Mouse (Mus musculus) urinary bladder, postnatal 14 days (tissue): ENCODE data around the gene Tmem110.

Experiments
- DNase-seq: peaks from one replicate; pipeline ENCODE4 v3.0.0; 2021; ENCODE audit warnings: low spot score

The Tmem110 gene

DNA sequence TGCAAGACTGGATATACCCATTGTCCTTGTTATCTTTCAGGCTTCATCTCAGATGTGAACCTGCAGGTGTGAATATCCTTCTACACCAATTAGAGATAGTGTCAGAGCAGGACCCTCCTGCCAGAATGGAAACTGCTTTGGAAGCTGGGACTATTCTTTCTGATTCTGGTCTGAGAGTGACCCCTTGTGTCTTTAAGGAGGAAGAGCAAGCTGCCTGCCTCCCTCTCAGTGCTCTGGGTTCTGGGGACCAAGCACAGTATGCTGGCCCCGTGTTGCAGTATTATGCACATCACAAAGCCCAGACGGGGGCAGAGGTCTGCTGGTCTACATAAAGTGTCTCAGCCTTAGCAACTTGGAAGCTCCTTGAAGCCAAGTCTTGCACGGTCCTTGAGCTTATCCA lies 39.9 kb downstream of the Tmem110 start:
- no peak for DNase-seq

DNA sequence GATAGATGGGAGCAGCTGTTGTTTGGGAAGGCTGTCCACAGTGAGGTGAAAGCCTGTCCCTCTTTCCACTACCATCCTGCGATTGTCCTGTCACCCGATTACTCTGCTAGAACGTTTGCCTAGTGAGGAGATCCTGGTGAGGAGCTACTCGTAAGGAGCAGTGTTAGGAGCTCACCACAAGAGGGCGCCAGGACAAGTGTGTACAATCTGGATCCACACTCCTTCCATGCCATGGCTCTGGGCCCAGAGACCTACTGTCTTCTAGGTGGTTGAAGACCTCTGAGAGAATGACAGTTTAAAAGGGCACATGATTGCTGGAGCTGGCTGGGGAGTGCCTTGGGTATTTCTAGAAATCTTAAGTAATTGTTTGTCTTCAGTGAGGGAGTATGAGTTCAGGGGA lies 41.7 kb downstream of the Tmem110 start:
- peak; percentile 84 for DNase-seq

DNA sequence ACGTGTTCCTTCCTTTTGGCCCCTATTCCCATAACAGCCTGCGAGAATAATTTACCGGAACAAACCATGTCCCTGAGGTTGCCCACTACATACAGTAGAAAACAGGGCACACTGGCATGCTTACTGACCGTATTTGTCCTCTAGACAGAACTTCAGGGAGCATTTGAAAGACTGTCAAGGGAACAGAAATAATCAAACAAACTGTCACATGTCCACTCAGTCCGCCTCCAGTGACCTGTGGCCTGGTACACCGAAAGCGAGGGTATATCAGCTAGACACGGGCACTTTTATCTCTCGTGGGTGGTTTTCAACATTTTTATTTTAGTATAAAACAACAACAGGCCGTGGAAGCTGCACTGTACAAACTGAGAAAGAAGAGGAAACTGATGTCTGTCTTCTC lies 43.4 kb downstream of the Tmem110 start:
- DNase-seq, result no peak

DNA sequence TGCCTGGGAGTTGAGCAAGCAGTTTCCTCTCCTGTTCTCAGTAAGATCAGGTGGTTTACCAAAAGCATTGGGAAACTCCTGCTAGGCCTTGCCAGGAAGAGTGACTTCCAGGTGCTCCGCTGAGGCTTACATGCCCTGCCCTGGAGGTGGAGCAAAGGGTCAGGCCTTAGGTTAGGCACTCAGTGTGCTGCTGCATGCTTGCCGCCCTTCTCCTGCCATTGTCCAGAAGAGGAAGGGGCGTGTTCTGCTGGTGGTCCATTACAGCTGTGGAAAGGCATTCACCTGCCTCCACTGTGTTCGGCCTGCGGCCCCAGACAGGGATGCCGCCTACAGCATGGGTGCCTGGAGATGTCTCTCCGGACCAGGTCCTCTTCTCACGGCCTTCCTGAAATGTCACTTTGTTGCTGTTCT lies 44.0 kb downstream of the Tmem110 start:
- no peak for DNase-seq

DNA sequence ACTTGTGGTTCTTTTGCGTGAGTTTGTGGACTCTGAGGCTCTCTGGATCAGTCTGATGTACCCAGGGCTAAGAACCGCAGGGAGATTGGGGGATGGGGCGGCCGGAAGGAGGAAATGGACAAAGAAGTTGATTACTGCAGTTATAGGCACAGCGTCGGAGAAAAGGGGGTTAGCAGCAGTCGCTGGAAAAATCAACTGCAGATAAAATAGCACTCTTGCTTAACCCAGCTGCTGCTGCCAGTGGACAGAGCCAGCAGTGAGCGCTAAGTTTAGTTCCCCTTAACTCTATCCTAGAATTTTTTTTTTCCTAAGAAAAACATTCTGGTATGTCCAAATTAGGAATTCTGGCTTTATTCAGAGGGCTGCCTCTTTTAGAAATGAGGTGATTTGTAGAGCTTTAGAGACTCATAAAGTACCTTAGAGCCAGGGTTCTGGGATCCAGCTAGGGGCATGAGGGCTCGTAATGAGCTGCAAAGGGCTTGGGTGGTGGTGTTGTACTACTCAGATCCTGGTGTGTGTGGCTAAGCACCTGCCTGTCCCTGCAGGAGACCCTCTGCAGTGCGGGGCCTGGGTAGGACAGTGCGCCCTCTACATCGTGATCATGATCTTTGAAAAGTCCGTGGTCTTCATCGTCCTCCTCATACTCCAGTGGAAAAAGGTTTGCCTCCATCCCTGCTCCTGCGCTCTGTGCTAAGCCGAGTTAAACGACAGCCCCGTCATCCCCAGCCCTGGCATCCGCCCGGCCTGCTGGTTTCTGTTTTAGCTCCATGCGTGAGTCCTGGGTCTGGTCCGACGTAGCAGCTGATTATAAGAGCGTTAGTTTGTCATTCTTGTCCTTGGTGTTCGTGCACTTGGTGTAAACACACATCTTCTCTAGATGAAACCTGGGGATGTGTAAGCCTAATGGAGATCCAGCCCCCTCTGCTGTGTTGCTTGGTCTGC lies 45.1 kb downstream of the Tmem110 start:
- DNase-seq, result no peak

DNA sequence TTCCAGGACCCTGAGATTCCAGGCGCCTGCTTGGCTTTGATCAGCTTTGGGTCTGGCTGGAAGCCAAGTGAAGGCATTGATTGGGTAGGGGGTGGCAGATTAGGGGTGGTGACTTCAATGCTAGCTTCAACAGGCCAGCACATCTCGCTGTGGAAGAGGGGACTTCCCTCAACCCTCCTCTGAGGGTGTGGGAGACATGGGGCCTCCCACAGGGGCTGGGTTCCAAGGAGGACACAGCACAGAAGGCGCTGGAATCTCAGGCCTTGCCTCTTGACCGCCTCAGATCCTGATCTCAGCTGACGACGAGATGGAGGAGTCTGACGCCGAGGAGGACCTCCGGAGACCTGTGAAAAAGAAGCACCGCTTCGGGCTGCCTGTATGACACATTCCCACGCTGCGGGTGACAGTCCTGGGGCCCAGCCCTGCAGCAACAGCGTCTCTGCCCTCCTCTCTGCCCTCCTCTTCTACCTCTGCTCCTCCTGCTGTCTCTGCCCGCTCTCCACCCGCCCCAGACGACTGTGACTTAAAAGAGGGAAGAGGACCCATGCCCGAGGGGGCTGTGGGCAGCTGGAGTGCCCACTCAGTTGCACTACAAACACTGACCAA lies 48.8 kb downstream of the Tmem110 start:
- no peak for DNase-seq

DNA sequence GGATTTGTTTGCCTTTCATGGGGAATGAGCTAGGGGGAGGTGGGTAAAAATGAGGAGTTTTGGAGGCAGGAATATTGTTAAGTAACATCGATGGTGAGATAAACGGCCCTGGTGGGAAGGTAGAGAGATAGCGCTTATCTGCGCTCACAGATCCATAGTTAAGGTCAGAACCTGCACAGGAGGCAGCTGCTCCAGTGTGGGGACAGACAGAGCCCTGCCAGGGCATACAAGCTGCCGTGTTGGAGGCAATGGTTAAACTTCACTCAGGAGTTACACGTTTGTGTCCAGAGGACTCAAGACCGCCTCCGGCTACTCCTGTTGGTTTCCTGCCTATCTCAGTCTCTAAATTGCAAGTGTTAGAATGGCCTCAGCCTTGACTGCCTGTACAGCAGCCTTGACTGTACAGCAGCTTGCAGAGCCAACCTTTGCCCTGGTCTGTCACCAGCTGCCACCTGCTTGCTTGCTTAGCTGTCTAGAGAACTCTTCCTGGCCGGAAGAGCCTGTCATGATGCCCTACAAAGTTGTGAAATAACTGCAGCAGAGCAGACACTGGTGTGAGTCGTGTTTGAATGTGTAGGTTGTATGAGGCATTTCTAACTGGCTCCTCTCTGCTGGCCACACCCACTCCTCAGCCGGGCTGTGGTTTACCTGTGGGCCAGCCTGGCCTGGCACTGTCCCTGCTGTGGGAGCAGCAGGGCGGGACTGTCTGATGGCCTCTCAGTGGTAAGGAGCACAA lies 49.9 kb downstream of the Tmem110 start:
- no peak for DNase-seq

DNA sequence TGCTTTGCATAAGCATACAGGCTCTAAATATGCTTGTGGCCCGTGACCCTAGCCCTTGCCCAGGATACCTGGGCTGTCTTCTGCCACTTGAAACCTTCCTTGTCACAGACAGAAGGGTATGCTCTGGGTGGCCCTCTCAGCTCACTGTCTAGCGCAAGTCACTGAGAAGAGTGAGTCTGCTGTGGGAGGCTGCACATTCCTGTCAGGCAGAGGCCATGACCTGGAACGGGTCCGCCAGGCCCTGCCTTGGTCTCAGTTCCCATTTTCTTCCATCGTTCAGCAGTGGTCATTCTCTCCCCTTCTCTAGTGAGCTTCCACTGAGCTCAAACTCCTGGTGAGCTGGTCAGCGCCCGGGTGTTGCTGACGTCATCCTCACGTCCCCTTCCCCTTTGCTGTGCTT lies 50.6 kb downstream of the Tmem110 start:
- no peak for DNase-seq

DNA sequence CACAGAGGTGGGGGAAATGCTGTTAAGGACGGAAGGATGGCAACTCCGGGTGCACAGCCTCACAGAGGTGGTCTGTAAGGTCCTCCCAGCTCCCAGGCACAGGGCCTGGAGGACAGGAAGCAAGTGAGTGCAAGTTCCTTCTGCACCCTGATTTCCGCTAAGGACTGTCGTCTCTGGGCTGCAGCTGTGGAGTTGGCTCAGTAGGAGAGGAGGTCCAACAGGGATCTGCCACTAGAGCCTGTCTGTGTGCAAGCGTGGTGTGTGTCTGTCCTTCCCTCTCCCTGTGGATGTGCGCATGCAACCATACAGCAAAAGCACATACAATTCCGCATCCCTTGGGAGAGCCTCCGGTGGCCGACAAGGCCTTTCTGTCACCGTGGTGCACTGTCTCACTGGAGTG lies 51.1 kb downstream of the Tmem110 start:
- no peak for DNase-seq

DNA sequence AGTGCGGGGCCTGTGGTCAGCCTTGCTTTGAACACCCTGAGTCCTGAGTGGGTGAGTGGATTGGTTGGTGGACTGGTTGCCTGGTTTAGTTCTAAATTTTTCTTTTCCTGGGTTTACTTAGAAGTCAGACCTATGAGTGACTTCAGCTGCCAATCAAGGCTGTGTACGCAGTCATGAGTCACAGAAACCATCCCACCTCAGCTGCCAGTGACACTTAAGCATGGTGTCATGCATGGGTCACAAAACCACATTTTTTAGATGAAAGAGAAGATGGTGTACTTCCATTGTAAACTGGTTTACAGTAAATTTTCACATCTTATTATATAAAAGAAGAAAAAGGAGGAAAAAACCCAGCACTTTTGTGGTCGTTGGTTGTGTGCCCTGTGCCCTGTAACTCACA lies 52.4 kb downstream of the Tmem110 start:
- no peak for DNase-seq

DNA sequence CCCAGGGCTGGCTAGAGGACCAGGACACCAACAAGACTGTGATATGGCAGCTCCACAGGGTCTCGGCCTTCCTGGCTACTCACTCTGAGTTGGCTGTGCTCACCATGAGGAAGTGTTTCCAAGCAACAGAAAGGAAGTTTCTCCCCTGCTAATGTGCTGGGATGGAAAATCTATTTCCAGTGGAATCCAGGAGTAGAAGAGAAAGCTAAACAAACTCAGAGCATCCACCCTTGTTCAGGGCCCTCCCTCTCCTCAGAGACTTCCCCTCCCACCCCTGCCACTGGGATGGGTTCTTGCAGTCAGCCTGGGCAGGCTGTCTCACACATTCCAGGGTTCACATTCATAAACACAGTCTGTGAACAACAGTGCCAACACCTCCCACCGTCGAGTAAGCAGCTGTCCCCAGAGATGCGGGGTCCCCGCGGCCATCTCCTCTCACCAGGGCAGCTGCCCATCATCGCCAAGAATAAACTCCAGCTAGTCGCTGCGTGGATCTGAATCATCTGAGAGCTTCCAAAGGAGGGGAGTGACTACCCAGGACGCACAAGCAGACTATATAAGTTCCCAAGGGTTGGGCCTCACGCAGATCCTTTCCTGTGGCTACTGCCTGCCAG lies 53.7 kb downstream of the Tmem110 start, which contains the start of gene Mustn1:
Mustn1 (plus strand) TSS at position 243 of the 614 bp plus-strand sequence.
- DNase-seq, result peak; percentile 33

DNA sequence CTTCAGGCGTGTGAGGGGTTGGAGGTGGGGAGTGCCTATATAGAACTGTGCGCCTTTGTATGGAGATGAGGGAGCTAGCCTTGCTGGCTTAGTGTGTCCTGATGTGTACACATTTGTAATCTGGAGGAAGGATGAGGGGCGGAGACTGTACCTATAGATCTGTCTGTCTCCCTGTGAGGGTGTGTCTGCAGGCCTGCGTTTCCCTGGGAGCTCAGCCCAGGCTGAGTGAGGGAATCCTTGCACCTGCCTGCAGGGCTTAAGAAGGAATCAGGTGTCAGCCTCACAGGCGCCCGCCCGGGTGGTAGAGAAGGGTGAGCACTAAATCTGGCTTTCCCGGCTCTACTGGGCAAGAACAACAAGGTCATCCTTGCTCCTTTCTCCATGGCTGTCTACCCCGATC lies 54.4 kb downstream of the Tmem110 start:
- no peak for DNase-seq

DNA sequence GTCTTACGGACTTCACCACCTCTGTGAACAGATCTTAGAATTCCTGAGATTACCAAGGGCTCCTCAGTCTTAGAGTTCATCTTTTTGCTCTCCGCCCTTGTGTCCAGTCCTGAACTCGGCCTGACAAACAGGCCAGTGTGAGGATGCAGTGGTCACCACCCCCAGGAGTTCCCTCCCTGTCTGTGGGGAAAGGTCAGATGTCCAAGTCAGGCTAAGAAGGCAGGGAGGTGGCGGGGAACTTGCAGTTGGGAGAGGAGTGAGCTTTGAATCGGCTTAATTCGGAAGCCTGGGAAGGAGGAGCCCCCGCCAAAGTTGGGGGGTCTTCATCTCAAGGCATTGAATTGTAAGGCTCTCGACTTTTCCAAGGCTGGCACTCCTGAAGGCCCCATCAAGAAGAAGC lies 54.9 kb downstream of the Tmem110 start:
- DNase-seq, result no peak

DNA sequence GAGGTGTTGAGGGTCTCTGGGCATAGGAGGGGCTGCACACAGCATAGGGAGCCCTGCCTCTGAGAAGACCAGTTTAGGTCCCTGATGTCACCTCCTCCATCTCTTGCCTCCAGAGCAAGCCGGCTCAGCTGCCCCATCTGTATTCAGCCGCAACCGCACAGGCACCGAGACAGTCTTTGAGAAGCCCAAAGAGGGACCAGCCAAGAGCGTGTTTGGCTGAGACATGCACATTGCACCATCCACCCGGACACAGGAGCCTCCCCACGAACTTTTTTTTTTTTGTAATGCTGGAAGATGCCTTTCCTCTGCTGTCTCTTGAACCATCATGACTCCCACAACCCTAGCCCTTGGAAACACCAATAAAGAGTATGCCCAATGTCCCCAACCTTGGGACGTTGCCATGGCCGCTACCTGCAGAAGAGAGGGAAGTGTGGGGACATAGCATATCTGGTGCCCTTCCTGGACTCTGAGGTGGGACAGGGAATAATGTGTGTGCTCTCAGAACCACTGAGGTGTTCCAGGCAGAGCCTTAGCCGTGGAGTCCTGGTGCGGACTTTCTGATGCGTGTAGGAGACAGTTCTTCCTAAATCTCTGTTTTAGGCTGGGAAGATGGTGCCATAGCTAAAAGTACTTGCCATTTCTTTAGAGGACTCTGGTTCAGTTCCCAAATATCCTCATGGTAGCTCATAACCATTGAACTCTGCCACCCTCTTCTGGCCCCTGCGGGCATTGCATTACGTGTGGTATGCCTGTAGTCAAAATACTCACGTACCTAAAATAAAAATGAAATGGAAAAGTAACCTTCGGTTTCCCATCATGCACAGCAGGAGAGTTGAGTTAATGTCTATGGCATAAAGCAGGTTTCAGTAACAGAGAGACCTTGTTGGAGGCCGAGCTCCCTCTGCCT lies 55.7 kb downstream of the Tmem110 start:
- peak; percentile 71 for DNase-seq

DNA sequence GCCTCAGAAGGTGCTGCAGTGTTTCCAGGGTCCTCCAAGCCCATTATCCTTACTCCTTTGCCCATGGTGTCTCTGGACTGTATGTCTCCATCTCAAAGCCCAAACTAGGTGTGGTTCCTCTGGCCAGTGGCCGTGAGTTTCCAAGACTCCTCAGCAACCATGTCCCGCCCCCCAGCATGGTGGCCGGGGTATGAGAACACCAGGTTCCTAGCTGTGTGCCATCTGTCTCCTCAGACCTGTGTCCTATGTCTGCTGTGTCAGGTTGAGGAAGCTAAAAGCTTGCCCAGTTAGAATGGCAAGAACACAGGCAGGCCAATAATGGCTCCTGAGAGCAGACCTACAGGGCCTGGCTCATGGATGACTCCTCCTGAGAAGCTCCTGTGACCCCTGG lies 56.3 kb downstream of the Tmem110 start:
- no peak for DNase-seq

DNA sequence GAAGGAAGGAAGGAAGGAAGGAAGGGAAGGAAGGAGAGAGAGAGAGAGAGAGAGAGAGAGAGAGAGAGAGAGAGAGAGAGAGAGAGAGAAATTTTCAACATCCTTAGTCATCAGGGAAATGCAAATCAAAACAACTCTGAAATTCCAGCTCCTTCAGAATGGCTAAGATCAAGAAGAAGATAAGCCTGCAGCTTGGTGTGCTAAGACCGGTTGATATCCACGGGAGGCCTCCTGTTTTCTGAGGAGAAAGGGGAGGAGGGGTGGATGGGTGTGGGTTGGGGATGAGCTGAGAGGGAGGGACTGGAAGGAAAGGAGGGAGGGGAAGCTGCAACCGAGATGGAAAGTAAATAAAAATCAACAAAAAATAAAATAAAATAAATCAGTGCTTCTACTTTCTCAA lies 59.9 kb downstream of the Tmem110 start:
- DNase-seq, result no peak

DNA sequence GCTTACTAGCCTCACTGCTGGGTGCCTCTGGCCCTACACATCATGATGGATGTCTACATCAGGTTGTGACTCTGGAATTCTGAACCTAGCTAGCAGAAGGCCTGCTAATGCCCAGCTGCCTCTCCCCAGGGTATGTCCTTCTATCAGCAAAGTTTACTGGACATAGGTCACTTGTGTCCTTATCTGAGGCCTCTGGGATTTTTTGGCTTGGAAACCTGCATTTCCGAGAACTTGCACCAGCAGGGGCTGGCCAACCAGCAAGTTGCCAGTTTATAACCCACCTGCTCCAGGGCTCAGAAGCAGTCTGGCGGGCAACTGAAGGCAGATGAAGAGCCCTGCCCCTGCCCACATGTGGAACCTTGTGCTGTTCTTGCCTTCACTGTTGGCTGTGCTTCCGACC lies 60.8 kb downstream of the Tmem110 start, which contains the start of gene Itih4:
Itih4 (plus strand) TSS at position 273 of the 400 bp plus-strand sequence.
- no peak for DNase-seq

DNA sequence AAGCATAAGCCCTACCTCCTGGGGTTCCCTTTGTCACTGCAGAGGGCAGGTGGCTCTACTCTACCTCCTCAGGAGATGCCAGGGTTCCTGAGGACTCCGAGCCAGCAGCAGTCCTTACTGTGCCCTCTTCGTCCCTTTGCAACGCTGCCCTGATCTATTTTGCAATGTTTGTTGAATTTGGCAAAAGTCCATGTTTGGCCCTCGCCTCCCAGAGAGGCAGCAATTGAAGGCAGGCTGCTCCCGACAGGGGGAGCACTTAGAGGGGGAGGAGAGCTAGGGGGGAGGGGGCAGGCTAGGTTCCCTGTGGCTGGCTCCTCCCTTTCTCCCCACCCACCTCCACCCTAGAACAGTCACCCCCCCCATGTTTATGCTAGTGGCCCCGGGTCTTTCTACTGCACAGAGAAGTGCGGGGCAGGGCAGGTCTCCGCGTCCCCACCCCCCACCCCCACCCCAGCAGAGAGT lies 62.9 kb downstream of the Tmem110 start:
- peak; percentile 67 for DNase-seq

DNA sequence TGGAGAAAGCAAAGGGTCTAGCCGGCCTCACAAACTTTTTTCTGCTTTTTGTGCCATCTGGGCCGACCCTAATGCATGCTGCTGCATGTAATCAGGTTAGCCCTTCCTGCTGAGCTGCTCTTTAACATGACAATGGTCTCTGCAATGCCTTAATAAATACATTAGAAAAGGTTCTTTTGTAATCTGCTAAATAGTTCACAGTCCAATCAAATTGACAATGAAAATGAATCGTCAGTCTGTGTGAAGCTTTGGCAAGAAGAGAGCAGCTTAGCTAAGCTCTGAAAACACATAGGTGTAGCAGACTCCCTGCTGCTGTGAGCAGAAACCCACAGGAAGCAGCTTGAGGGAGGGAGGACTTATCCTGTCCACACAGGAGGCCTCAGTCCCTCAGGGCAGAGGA lies 74.6 kb downstream of the Tmem110 start:
- DNase-seq, result no peak

DNA sequence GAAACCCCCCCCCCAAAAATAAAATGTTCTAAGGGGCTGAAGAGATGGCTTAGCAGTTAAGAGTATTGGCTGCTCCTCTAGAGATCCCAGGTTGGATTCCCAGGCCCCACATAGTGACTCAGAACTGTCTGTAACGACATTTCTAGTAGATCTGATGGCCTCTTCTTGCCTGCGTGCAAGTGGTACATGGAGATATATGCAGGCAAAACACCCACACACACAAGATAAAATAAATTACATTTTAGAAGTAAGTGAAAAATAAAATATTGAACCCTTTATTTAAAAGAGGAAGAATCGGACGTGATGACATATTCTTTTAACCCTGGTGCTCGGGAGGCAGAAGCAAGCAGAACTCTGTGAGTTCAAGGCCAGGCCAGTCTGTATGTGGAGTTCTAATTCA lies 77.2 kb downstream of the Tmem110 start:
- no peak for DNase-seq

DNA sequence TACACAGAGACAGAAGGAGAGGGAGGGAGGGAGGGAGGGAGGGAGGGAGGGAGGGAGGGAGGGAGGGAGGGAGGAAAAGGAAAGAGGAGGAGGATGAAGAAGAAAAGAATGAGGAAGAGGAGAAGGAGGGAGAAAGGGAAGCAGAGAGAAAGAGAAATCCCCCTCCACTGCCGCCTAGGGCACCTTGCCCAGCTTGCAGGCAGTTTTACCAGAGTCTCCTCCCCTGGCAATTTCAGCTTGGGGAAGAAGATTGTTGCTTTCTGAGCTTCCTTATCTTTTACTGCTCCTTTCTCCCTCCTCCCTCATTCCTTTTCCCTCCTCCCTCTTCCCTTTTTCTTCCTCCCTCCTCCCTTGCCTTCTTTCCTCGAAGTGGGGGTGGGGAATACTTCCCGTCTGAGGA lies 77.6 kb downstream of the Tmem110 start:
- no peak for DNase-seq
